Mouse (Mus musculus) ES-E14 (cell line): ENCODE data around the gene Thap4.

Experiments
- CHD2 ChIP-seq: IDR thresholded peaks from 2 replicates; pipeline ENCODE4 v1.6.1; 2014; ENCODE audit warnings: mild to moderate bottlenecking, low read depth, low read length, inconsistent platforms
- HCFC1 ChIP-seq: IDR thresholded peaks from 2 replicates; pipeline ENCODE4 v1.6.1; 2012; ENCODE audit warnings: low read length, inconsistent platforms, borderline replicate concordance; ENCODE audit not compliant: insufficient read depth
- MAFK ChIP-seq: IDR thresholded peaks from 2 replicates; pipeline ENCODE4 v1.6.1; 2014; ENCODE audit warnings: mild to moderate bottlenecking, low read depth, low read length, inconsistent platforms; ENCODE audit not compliant: insufficient read depth

GRCm38 (mm10) chr1:93794526-93794925, 39.9 kb upstream of the Thap4 start:
- TF ChIP-seq HCFC1 = no peak
- TF ChIP-seq CHD2 = no peak
- no peak for TF ChIP-seq MAFK
